Mouse (Mus musculus) megakaryocyte, adult 5-6 weeks (primary cell): ENCODE measurements around the gene Ap2a1. TPM values are rescaled to one million over a fixed set of nuclear protein-coding genes. Genes with fewer than 3 reads are reported as not detected.

Experiments
- ATAC-seq: 2 replicates; pipeline ENCODE4 v1.8.0; 2016; ENCODE audit warnings: mild to moderate bottlenecking, inconsistent platforms; ENCODE audit not compliant: poor library complexity, severe bottlenecking
- total RNA-seq, 2 experiments: library from RNA; stranded (forward) in 1 of 2; stranded (reverse) in 1 of 2; fragments of 153-499, 151-499 nt in 1 of 2; fragments of 221-1000, 200-1000 nt in 1 of 2; gene quantifications; 2 replicates each; pipeline versions ENCODE4 v1.2.3 to v1.2.4; 2015 to 2017

The Ap2a1 gene
- total RNA-seq (2015) (33.2 and 36.1 TPM in 2 replicates), total RNA-seq (2017) (20.2 and 33.6 TPM in 2 replicates)

DNA sequence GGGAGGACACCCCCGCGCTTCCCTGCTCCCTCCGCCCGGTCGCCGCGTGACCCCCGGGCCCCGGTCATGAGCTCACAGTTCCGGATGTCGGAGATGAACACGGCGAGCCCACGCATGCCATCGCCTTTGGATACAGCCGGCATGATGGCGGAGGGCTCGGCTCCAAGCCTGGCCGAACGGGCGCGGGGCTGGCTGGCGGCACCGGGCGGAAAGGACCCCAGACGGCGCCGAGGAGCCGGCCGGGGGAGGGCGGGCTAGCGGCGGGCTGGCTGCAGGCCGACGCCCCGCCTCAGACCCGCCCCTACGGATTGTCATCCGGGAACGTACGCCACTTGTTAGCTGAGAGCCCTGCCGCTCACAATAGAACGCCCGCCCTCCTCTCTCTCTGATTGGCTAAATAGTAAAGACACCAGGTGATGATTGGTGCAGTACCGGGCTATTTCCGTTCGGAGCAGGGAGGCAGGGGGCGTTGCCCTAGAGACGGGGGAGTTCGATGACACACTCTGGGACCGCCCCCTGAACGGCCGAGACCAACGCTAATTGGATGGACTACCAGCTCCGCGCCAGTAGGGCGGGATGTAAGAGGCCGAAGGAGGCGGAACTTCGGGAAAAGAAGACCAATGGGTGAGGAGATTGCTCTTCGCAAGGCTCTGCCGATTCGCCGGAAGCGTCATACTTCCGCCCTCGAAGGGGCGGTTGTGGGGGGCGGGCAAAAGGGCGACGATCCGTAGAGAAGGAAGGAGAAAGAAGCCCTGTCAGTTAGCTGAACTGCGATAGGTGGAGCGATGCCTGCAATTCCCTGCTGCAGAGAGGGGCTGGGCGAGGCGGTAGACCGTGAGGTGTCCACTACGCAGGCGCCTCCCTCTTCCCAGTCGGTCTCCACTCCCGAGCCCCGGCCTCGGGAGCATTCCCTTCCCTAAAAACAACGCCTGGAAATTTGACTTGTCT is at the start of gene Ap2a1:
Ap2a1 (minus strand) TSS at position 293 of the 948 bp plus-strand sequence.
- ATAC-seq: peak; percentile 94

DNA sequence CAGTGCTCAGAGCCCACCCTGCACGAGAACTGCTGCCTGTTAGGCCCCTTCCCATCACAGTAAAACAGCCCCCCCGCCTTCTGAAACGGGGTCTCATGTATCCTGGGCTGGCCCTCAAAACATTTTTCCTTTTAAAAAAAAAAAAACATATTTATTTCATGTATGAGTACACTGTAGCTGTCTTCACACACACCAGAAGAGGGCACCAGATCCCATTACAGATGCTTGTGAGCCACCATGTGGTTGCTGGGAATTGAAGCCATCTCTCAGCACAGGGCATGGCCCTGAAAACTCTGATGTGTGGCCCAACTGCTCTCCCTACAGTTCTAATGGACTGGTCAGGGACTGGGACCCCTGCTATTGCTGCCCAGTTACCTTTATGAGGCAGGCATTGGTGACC is 49.0 kb upstream of the Ap2a1 start:
- ATAC-seq: no peak

DNA sequence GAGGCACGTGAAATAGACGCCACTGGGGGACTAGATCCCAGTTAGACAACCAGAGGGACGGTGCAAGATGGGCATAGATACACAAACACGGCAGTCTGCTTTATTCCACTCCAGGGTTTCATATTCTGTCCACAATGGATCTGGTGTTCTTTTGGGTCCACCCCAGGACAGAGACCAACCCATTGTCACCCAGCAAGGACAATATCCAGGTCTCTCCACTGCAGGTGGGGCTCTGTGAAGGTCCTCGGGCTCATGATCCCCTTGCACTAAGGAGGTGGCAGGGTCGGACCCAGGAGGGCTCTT is 45.8 kb upstream of the Ap2a1 start:
- ATAC-seq: no peak

GRCm38 (mm10) chr7:44974383-44975116 is 45.3 kb upstream of the Ap2a1 start, which contains the start of gene Cpt1c:
Gene Cpt1c (minus strand): TSS chr7:44974851.
- ATAC-seq: 0 out of 2 replicates have a peak, but pooled peaks have one; percentile 30

DNA sequence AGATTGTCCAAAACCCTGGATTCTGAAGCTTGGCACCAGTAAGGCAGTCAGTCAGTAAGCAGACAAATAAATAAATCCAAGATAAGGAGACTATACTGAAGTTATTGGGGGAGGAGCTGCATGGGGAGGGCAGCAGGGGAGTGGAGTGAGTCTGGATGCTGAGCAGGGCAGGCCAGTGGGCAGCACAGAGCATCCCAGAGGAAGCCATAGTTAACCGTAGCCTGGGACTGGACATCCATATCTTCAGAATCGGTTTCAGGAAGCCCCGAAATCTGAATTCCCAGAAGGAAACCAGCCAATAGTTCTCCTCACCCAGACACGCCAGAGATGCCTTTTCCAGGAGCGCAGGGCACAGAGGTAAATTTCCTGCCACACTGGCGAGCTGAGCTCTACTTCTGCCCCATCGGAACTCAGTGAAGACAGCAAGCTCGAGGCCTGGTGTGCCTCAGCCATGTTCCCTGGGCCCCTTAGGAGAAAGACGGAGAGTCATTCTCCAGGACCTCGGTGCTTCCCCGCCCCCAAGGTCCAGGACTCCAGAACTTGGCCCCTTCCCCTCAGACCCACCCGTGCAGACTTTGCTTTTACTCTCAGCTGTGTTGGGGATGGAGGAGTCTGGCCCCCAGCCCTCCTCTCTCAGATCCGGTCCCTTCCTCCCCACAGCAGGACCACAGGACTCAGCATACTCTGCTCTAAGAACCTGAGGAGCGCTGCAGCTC is 44.3 kb upstream of the Ap2a1 start:
- no peak for ATAC-seq

- no peak for ATAC-seq
Measured at GRCm38 (mm10) chr7:44971142-44971541, 41.8 kb upstream of the Ap2a1 start.

- peak; percentile 83 for ATAC-seq
Measured at GRCm38 (mm10) chr7:44970231-44970691, 41.0 kb upstream of the Ap2a1 start.

DNA sequence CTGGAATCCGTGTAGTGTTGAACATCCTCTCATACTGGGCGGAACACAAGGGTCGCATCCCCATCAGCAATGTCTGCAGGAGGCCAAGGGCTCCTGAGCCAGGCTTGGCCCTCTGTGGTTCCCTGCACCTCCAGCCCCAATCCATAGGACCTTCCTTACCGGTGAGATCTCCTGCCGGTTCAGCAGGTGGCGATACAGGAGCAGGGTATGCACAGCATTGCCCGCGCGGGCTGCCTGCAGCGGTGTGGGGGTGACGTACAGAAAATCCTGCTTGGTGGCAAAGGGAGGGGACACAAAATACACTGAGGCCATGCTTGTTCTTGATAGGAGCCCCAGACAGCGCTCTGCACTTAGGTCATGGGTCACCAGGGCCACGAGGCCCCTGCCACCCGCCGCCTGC is 37.3 kb upstream of the Ap2a1 start:
- ATAC-seq: no peak

DNA sequence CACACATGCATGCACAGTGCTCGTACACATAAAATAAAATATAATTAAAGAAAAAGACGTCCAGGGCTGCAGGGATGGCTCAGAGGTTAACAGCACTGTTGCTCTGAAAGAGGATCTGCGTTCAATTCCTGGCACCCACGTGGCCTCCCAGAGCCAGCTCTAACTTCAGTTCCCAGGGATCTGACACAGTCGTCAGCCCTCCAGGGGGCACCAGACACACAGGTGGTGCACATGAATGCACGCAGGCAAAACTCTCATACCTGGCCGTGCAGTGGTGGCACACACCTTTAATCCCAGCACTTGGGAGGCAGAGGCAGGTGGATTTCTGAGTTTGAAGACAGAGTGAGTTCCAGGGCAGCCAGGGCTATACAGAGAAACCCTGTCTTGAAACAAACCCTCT is 36.7 kb upstream of the Ap2a1 start:
- ATAC-seq: no peak

GRCm38 (mm10) chr7:44964990-44965389 is 35.7 kb upstream of the Ap2a1 start:
- ATAC-seq: no peak

DNA sequence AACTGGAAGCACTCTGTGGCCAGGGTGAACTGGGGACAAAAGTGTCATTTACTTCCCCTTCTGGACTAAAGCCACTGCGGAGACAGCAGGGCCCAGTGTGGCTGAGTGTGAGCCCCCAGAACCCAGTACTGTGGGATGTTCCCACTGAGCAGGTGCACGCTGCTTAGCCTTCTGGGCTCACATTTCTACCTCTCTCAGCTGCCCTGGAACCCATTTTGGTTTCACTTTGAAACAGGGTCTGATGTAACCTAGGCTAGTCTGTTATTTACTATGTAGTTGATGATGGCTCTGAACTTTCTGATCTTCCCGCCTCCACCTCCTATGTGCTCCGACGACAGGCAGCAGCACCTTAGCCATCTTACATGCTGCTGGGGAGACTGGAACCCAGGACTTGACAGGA is 33.5 kb upstream of the Ap2a1 start:
- no peak for ATAC-seq

GRCm38 (mm10) chr7:44962337-44962736 is 33.0 kb upstream of the Ap2a1 start:
- no peak for ATAC-seq

GRCm38 (mm10) chr7:44960512-44960910 is 31.2 kb upstream of the Ap2a1 start:
- ATAC-seq: no peak

GRCm38 (mm10) chr7:44959874-44960511 is 30.7 kb upstream of the Ap2a1 start:
- no peak for ATAC-seq

DNA sequence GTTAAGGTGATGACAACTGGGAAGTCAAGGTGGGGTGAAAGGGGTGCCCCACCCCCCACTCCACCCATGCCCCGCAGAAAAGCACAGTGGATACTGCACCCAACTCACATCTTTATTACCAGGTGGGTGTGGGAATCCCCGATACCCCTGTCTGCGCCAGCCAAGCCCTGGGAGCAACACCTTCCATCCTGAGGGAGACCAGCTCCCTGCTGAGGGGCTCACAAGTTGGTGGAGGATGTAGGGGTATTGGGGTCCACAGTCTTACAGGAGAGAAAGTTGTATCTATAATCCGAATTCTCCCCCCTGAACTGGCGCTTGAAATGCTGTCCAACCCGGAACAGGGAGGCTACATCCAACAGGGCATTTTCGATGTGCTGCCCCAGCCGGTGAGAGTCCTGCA is 30.0 kb upstream of the Ap2a1 start:
- no peak for ATAC-seq

- ATAC-seq: no peak
Measured at GRCm38 (mm10) chr7:44958208-44958607, 28.9 kb upstream of the Ap2a1 start.

DNA sequence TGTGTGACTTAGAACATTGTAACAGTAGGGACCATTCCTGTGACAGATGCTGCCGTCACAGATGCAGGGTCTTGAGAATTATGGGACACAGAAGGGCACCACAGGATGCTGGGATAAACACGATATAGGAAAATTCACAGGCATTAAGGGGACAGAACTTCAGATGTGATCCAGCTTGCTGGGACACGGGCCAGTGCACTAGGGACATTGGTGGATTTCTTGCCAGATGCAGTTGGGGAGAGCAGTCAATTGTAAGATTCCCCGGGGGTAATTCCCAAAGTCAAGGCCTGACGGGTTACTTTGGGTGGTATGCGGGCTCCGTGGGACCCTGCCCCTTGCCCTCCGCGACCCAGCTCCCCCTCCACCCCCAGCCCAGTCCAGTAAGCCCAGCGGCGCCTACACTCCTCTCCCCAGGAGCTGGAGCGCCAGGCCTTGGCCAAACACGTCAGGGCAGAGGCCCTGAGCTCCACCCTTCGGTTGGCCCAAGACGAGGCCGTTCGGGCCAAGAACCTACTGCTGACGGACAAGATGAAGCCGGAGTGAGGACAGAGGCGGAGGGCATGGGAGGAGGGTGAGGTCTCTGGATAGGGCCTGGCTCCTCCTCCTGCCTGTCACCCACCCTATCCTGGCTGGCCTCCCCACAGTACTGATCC is 28.0 kb upstream of the Ap2a1 start:
- ATAC-seq: no peak

- no peak for ATAC-seq
Measured at GRCm38 (mm10) chr7:44956266-44956665, 27.0 kb upstream of the Ap2a1 start.

DNA sequence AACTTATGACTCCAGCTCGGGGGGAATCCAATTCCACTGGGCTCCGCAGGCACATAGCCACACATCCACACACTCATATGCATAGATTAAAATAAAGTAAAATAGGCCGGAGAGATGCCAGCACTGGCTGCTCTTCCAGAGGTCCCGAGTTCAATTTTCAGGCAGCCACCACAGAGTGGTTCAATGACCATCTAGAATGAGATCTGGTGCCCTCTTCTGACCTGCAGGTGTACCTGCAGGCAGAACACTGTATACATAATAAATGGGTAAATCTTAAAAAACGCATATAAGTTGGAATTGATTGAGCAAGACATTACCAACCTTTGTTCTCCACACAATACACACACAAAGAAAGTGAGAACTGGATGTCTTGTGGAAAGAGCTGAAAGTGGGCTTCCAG is 26.3 kb upstream of the Ap2a1 start:
- no peak for ATAC-seq
